Mouse (Mus musculus) testis, adult 2 months (tissue): ENCODE results near the gene Pax6. TPM values are rescaled to one million over a fixed set of nuclear protein-coding genes. Genes with fewer than 3 reads are reported as not detected.

Experiments
- H3K27ac ChIP-seq: fragments of 200-500 bp; 2 replicates; pipeline ENCODE4 v1.5.1; 2012; ENCODE audit warnings: low read depth, low read length; ENCODE audit not compliant: control insufficient read depth, insufficient read depth
- H3K27me3 ChIP-seq: fragments of 200-500 bp; 2 replicates; pipeline ENCODE4 v1.6.1; 2012; ENCODE audit warnings: mild to moderate bottlenecking, low read length, moderate library complexity; ENCODE audit not compliant: control insufficient read depth, insufficient read depth
- H3K36me3 ChIP-seq: fragments of 200-500 bp; 2 replicates; pipeline ENCODE4 v1.6.1; 2012; ENCODE audit warnings: mild to moderate bottlenecking, low read length; ENCODE audit not compliant: control insufficient read depth, insufficient read depth
- H3K4me1 ChIP-seq: fragments of 200-500 bp; 2 replicates; pipeline ENCODE4 v1.6.1; 2012; ENCODE audit warnings: low read length; ENCODE audit not compliant: control insufficient read depth, insufficient read depth
- H3K4me3 ChIP-seq: fragments of 200-500 bp; 2 replicates; pipeline ENCODE4 v1.5.1; 2012; ENCODE audit warnings: low read depth, mild to moderate bottlenecking, low read length, moderate library complexity, mixed read lengths; ENCODE audit not compliant: control insufficient read depth
- CTCF ChIP-seq: fragments of 200-500 bp; IDR thresholded peaks from 2 replicates; pipeline ENCODE4 v1.5.1; 2012; ENCODE audit warnings: low read depth, mild to moderate bottlenecking, inconsistent platforms, low read length, moderate library complexity; ENCODE audit not compliant: control insufficient read depth, insufficient read depth, insufficient replicate concordance
- POLR2A ChIP-seq: fragments of 200-500 bp; IDR thresholded peaks from 2 replicates; pipeline ENCODE4 v1.6.1; 2012; ENCODE audit warnings: low read depth, mild to moderate bottlenecking, inconsistent platforms, low read length, moderate library complexity; ENCODE audit not compliant: control insufficient read depth
- polyA plus RNA-seq: library from polyadenylated mRNA; depleted of rRNA; stranded (reverse); fragments of >200 nt; gene quantifications from 2 replicates; pipeline ENCODE4 v1.2.3, GENCODE M21; 2012

Gene Pax6
- polyA plus RNA-seq, 1 experiment, result 0.32 TPM

DNA sequence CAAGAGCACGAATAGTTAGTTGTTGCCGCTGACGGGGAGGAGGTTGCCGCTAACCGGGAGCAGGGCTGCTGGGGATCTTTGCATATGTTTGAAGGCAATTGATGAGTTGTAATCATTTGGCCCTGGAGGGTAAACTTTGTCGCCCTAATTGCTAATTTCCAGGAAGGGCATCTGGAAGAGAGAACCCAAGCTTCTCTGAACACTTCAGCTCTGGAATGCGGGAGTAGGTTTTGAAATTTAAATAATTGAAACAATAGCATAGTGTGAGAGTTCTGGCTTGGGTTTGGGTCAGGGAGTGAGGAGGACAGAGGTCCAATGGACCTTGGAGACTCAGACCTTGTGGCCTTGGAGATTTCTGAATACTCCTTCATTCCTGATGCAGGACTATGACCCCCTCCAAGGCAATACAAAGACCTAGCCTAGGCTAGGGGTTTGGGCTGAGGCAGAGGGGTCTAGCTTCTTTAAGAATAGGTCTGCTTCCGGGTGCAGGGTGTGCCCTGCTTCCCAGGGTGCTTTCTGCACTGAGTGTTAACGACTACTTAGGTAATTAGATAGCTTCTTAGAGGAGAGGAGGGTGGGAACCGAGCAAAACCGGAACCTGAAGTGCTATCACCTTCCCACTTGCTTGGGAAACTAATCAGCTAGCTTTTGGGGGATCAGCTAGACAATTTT lies 8.9 kb downstream of the Pax6 start:
- Histone ChIP-seq H3K27ac (no peak overlapping the region), H3K27me3 (peaks cover 20% of the 10 kb centered on the region), H3K4me3 (no peak overlapping the region), H3K4me1 (peaks cover 18% of the 10 kb centered on the region), H3K36me3 (no peaks in the 10 kb centered on the region)
- TF ChIP-seq CTCF (no peak), POLR2A (no peak)

DNA sequence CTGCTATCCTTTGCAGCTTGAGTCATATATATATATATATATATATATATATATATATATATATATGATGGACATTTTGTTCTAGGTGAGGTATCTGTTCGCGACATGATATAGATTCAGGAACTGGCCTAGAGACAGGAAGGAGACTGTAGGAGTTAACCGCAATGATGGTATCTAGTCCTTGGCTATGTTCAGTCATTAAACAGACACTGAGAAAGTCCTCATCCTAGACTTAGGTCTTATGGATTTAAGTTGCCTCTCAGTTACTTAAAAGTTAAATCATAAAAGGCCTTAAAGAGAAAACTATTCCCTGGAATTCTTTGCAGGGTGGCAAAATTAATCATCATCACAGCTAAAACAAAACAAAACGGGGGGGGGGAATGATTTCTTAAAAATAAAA lies 9.6 kb downstream of the Pax6 start:
- TF ChIP-seq POLR2A (no peak), CTCF (no peak)
- Histone ChIP-seq H3K4me3 (no peak overlapping the region), H3K36me3 (no peaks in the 10 kb centered on the region), H3K4me1 (peaks cover 18% of the 10 kb centered on the region), H3K27me3 (peaks cover 20% of the 10 kb centered on the region), H3K27ac (no peak overlapping the region)

DNA sequence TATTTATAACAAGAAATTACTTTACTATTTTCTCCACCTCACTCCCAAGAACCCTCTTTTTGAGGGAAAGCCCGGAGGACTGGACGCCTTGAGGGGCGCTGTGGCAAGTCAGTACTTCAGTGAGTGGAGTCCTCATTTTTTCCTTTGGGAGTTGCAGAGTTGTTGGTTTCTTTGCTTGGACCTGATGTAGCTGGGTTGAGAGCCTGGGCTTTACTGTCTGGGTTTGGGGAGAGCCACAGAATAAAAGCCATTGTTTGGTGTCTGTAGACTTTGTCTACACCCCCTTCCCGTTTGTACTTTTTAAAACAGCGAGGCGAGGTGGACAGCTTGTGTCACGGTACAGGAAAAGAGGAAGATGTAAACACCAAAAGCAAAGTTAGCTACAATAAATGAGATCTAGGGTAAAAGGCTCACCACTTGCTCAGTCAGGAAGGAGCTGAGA lies 10.2 kb downstream of the Pax6 start:
- TF ChIP-seq CTCF (no peak), POLR2A (no peak)
- no peak overlapping the region for H3K4me3 ChIP-seq
- H3K27me3 ChIP-seq, result peaks cover 19% of the 10 kb centered on the region
- no peak overlapping the region for H3K27ac ChIP-seq
- no peaks in the 10 kb centered on the region for H3K36me3 ChIP-seq
- H3K4me1 ChIP-seq, result peaks cover 15% of the 10 kb centered on the region

DNA sequence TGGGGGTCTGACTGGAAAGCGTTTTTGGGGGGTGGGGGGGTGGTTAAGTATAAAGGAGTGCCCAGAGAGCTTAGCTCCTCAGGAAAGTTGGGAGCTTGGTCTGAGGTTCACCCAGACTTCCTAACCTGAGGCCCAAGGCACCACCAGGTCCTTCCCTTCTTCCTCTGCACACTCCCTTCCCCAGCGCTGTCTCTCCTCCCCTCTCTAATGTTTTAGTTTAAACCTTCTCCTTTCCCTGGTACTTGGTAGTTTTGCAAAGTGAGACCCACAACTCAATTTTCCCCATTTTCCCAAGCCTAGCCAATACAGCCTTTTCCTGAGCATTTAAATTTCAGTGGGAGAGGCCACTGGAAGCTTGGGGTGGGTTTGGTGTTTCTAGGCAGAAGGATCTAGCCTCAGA lies 10.6 kb downstream of the Pax6 start:
- peaks cover 14% of the 10 kb centered on the region for H3K27me3 ChIP-seq
- peaks cover 12% of the 10 kb centered on the region for H3K4me1 ChIP-seq
- H3K36me3 ChIP-seq, result no peaks in the 10 kb centered on the region
- H3K4me3 ChIP-seq, result no peak overlapping the region
- H3K27ac ChIP-seq, result no peak overlapping the region
- no peak for TF ChIP-seq POLR2A
- TF ChIP-seq CTCF, result no peak

DNA sequence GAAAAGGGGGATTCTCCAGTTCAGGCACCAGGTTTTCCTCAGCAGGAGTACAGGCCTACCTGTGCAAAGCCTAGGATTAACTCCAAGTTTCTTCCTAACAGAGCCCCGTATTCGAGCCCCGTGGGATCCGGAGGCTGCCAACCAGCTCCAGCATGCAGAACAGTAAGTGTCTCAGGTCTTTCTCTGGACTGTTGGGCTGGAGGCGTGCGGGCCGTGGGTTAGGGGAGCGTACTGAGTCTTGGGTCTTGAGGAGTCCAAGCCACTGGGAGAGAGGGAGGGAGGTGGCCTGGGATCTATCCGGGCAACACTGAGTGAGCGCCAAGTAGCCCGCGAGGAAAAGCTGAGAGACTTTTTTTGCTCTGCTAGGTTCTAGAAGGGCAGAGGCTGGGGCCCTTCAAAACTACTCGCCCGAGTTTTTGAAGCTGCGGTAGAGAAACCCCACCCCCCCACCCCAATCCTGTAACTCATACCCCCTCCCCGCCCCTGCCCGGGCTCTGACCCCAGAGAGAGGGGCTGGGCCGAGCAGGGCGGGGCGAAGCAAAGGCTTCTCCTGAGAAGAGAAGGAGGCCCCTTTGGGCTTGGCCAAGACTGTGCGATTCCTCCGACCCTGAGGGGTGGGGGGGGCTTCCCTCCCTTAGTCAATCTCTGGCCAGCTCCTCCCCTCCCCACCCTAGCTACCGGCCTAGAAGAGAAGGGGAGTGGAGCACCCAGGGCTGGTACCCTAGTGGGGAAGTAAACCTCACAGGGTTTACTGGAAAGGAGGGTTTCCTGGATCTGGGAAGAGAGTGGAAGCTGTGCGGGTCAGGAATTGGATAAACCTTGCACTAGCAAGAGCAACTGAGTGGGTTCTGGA lies 11.7 kb downstream of the Pax6 start:
- no peaks in the 10 kb centered on the region for H3K36me3 ChIP-seq
- H3K4me1 ChIP-seq, result peaks cover 12% of the 10 kb centered on the region
- H3K4me3 ChIP-seq, result no peak overlapping the region
- H3K27ac ChIP-seq, result no peak overlapping the region
- H3K27me3 ChIP-seq, result peaks cover 12% of the 10 kb centered on the region
- TF ChIP-seq CTCF (no peak), POLR2A (no peak)

DNA sequence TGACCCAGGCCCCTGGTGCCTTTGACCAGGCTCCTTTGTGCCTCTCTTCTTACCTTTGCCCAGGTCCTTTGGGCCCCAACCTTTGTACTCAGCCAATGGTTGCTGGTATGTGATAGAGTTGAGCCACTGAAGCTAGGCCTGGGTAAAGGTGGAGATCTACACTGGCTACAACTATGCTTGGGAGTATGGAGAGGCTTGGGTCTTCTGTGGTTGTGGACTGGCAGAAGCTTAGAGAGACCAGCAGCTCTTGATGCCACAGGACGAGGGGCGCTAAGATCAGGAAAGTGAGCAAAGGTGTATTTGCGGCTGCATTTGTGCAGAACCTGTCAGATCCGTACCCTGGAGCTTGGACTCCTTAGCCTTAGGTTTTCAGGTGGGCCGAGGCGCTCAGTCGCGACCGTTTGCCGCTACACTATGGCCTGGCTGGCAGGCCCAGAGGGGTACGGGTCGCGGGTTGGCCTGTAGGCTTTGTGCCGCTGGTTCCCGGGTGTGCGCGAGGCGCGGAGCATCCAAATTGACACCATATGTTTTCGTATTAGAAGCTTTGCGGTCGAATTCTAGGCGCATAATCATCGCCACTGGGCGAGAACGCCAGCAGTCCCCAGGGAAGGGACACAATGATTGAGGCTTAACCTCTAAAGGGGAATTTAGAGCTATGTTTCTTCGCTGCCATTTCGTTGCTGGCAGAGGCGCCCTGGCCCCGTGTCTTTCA lies 12.5 kb downstream of the Pax6 start:
- TF ChIP-seq CTCF, result no peak
- no peak for TF ChIP-seq POLR2A
- Histone ChIP-seq H3K27me3 (peaks cover 11% of the 10 kb centered on the region), H3K4me1 (peaks cover 8% of the 10 kb centered on the region), H3K4me3 (no peak overlapping the region), H3K36me3 (no peaks in the 10 kb centered on the region), H3K27ac (no peak overlapping the region)

DNA sequence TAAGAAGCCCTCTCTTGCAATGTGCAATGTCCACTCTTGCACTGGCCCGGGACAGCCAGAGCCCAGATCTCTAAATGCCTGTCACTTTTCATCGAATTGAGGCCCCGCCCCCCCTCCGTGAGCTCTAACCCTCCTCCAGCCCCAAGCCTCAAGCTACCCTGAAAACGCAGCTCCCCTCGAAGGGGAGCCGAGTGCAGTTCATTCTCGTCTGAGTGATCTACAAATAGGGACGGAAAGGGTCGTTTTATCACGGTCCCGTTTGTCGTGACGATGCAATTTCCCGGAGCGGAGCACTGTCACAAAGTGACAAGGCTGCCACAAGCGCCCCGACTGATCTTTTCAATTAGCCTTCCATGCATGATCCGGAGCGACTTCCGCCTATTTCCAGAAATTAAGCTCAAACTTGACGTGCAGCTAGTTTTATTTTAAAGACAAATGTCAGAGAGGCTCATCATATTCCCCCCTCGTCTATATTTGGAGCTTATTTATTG lies 13.4 kb downstream of the Pax6 start:
- Histone ChIP-seq H3K4me3 (no peak overlapping the region), H3K4me1 (peaks cover 3% of the 10 kb centered on the region; the same call in 1 of the 2 replicates), H3K27ac (no peak overlapping the region), H3K36me3 (no peaks in the 10 kb centered on the region), H3K27me3 (peaks cover 8% of the 10 kb centered on the region)
- TF ChIP-seq POLR2A (no peak), CTCF (no peak)
